Mouse (Mus musculus) erythroblast, embryonic 14.5 days (primary cell): Measurements from ENCODE around the gene Dscaml1.

Source experiments
- GATA1 ChIP-seq: IDR thresholded peaks from 2 replicates; pipeline ENCODE4 v1.6.1; 2012; ENCODE audit warnings: low read length, inconsistent platforms, mixed read lengths
- TAL1 ChIP-seq: IDR thresholded peaks from 3 replicates; pipeline ENCODE4 v1.6.1; 2012; ENCODE audit warnings: low read length, inconsistent platforms, mixed read lengths

GRCm38 (mm10) chr9:45411111-45411510 lies 15.3 kb upstream of the Dscaml1 start:
- TF ChIP-seq TAL1 (no peak), GATA1 (no peak)
